Mouse (Mus musculus) ovary, postnatal 10 days (tissue): Measurements from ENCODE around the gene Colec11.
A peak's percentile ranks its signal among the peaks of the same experiment; 100 is the strongest.

Experiments used
- DNase-seq: peaks from one replicate; pipeline ENCODE4 v3.0.0; 2022; ENCODE audit warnings: low spot score

The Colec11 gene

DNA sequence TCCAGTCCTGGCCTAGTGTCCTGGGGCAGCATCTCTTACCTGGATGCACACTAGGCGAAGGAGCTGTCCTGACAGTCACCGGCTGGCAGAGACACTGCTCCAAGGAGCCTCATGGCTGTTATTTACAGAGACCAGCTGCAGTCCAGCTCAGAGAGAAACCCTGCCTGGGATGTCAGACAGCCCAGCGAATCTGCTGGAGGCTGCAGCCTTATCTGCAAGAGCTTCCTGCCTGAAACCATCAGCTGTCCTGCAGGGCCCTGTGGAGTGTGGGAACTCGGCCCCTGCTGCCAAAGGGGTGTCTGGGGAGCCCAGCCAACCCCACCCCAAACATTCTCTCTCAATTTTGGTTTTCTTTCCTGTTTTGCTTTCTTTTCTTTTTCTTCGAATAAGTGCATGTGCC, at the start of gene Colec11:
TSS of gene Colec11 (minus strand) at position 183 of the 400 bp plus-strand sequence.
- no peak for DNase-seq

DNA sequence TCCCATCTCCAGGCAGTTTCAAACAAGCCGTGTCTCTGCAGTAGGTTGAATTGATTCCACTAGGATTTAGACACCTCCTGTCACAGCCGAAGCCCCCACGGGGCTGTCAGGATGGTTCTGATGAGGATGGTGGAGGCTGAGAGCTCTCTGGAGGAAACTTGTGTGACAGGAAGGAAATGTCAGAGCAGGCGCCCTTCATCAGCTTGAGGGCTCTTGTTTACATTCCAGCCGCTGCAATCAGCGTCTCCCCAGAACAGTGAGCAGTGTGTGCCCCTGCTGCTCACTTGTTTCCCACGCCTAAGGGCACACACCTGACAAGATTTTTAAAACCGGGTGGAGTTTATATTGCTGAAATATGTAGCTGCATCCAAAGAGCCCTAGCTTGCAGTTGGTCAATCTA, 44.1 kb upstream of the Colec11 start:
- DNase-seq: no peak

GRCm38 (mm10) chr12:28666734-28667133, 43.6 kb upstream of the Colec11 start:
- no peak for DNase-seq

DNA sequence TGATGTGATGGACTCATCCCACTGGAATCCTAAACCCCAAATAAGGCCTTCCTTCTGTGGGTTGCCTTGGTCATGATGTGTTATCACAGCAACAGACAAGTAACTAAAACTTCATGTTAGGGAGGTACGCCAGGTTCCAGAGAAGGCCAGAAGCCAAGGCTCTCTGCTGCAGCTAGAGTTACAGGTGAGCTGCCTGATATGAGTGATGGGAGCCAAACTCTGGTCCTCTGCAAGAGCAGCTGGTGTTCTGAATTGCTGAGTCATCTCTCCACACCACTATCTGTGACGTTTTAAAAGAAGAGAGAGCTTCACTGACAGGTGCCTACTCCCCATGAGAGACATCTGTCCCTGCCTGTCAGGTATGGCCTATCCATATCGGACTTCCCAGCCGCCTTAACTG, 39.5 kb upstream of the Colec11 start:
- no peak for DNase-seq

- DNase-seq: peak; percentile 70
Observed at GRCm38 (mm10) chr12:28649141-28650110, 26.2 kb upstream of the Colec11 start, which contains the start of gene Rnaseh1. Rnaseh1 (plus strand) TSS chr12:28649602.

- no peak for DNase-seq
Observed at GRCm38 (mm10) chr12:28638778-28639177, 15.6 kb upstream of the Colec11 start.

- no peak for DNase-seq
Observed at GRCm38 (mm10) chr12:28636543-28636942, 13.4 kb upstream of the Colec11 start.

- DNase-seq: peak; percentile 84
Observed at GRCm38 (mm10) chr12:28635535-28636476, 12.6 kb upstream of the Colec11 start, which contains the start of gene Rps7. Rps7 (minus strand) TSS chr12:28635953.

DNA sequence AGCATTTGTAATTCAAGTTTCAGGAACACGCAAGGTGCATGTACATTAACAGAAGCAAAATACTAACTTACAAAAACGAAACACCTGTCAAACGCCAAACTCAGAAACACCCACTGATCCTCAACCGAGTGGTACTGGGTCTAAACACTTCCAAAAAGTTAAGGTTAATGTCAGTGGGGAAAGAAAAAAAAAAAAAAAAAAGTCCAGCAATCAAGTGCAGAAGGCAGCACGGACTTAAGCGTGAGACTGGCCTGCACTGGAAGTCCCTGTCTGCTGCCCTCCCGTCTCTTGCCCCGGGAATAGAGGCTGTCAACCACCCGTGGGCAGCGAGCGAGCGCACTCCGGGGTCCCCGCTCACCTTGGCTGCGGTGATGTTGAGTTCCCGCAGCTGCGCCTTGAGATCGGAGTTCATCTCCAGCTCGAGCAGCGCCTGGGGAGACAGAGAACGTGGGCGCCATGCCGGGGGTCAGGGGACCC, 11.9 kb upstream of the Colec11 start:
- no peak for DNase-seq

DNA sequence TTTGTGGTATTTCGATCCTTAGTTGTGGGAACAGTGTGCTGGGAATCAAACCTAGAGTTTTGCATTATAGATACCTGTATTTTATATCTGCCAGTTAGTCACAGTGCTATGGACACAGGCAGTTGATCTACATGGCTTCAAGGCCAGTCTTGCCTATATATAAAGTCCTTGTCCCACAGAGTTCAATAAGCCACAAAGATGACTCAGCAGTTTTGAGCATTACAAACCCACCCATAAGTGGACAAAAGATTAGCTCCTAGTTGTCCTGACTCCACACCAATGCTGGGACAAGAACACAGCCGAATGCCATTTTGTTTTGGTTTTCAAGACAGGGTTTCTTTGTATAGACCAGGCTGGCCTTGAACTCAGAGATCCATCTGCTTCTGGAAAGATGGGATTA, 5.3 kb upstream of the Colec11 start:
- no peak for DNase-seq

DNA sequence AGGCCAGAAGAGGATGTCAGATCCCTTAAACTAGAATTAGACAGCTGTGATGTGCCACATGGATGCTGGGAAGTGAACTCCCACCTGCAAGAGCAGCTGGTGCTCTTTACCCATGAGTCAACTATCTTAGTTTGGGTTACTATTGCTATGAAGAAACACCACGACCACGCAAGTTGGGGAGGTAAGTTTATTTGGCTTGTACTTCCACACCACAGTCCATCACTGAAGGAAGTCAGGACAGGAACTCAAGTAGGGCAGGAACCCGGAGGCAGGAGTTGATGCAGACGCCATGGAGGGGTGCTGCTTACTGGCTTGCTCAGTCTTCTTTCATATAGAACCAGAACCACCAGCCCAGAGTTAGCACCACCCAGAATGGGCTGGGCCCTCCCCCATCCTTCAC, 3.9 kb upstream of the Colec11 start:
- DNase-seq: no peak

DNA sequence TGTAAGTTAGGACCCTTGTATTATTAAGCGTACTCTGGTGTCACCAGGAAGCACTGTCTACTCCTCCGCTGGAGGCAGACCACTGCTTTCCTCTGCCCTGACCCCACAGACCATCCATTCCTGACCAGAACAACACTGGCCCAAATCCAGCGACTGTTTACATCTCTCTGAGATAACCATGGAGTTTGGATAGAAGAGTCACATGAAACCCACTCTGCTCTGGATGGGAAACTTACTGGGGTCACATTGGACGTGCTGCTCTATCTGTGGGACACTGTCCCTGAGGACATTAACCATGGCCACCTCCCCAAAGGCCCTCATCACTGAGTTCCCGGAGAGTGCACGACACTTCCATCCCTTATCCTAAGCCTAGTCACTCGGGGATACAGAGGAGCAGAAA, 2.2 kb upstream of the Colec11 start:
- no peak for DNase-seq

DNA sequence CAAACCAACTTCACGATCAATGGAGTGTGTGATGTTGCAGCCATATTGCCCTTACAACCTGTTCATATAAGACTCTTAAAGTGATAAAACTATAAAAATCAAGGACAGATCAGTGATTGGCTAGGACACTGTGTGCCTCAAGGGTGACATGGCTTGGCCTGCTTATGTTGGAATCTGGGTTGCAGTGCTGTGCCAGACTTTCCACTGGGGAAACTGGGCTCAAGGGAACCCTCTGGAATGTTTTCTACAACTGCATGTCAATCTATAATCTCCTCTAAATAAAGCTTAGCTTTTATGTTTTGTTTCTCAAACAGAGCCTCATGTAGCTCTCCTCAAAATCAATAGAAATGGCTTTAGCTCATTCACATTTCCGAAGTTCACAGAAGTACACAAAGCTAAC, 1.1 kb upstream of the Colec11 start:
- DNase-seq: no peak

DNA sequence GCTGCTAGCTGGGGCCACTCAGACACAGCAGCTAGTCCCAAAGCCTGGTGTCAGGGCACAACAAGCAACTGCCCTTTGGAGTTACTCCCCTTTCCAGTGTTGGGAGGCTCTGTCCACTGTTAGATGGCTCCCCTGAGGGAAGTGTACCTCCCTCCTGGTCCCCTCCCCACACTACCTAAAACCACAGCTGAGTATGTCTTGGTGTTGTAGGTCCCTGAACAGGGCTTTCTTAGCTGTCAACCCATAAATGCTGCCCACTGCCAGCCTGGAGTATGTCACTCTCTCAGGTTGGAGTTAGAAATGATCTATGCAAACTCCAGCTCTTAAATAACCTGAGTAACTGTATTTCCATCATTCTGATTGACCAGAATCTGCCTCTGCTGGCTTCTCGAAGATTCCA, 536 bp downstream of the Colec11 start:
- DNase-seq: no peak

DNA sequence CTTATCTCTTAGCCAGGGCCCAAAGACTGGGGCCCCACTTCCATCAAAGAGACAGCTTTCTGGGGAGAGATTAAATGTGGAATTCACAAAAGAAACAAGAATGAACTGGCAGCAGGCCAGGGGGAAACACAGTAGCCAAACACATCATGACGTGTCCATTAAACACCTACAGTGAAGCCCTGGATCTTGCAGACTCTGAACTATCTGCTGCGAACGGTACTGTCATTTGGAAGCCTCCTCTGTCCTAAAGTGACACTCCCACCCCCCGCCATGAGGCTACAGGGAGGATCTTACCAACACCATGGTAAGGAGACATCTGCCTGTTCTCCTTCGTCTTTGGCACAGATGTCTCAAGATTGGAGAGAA, 1.0 kb downstream of the Colec11 start:
- no peak for DNase-seq

DNA sequence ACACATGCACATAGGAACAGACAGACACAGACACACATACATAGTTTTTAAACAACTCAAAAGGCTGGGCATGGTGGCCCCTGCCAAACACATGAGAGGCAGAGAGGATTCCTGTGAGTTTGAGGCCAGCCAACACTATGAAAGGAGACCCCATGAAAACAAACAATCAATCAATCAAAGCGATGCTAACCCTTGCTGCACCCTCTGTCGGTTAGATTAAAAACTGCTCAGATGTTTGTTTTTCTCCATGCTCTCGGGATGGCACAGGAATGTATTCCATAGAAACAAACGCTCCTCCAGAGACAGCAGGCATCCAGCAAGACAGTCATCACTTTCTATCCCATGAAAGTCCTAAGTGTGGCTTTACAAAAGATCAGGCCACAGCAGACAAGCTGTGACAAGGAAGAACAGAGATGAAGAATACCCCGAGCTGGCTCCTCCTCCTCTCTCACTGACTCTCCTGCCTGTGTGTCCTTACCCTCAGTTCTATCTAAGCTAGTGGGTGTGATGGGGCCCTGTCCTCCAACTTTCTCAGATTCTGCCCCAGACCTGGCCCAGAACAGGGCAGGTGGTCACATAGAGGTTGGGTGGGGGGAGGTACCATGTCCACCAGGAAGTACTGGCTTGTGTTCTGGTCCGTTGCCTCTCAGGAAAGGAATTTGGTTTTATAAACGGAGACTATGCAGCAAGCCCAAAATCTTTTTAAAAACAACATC, 1.6 kb downstream of the Colec11 start:
- DNase-seq: no peak

GRCm38 (mm10) chr12:28617297-28617696, 5.9 kb downstream of the Colec11 start:
- no peak for DNase-seq

- no peak for DNase-seq
Observed at GRCm38 (mm10) chr12:28614401-28614800, 8.8 kb downstream of the Colec11 start.

- DNase-seq: no peak
Observed at GRCm38 (mm10) chr12:28612391-28612790, 10.8 kb downstream of the Colec11 start.

- DNase-seq: no peak
Observed at GRCm38 (mm10) chr12:28607546-28608305, 15.5 kb downstream of the Colec11 start.

DNA sequence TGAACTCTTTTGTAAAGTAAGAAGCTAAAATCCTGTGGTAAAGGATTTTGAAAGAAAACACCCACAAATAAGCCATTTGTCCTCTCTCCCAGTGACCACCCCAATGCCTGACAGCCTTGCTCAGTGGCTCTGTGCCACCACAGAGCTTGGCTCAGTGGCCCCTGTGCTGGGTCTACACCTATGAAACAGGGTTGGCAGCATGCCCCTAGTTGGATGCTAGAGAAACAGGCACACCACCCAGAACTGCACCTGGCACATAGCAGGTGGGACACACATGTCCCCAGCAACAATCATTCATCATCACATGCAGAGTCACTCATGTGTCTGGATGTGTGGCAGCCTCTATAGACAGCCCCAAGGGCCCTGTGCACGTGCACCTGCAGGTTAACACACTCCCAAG, 19.7 kb downstream of the Colec11 start:
- DNase-seq: no peak
